Mouse (Mus musculus): Measurements from ENCODE around the gene Ugt1a1. TPM values are rescaled to one million over a fixed set of nuclear protein-coding genes. Genes with fewer than 3 reads are reported as not detected.
A peak's percentile ranks its signal among the peaks of the same experiment; 100 is the strongest.

The Ugt1a1 gene
- polyA plus RNA-seq, 1 experiment from 2014 or later = 0.98 TPM

- POLR2A ChIA-PET = interaction anchor here (1.2 kb wide), 1 partner anchor 22 kb away, joined by 4 read pairs; the partner anchor contains the start of genes Hjurp and Trpm8
- TF ChIP-seq CTCF (IDR thresholded peaks at IDR 0.05) = no peak
- ATAC-seq (no peak), DNase-seq (ENCODE audit: low read depth, low spot score) (no peak)
- in situ Hi-C loops (cut with MboI; ENCODE audit: low pct_unique_long_range_greater_than_20kb) = no loop called here
- no peaks in the 10 kb centered on the region for H3K27me3 ChIP-seq
- CTCF ChIA-PET = interaction anchor here (0.7 to 2.1 kb wide), 5 partner anchors 8 to 32 kb away, joined by 3 to 8 read pairs (median 4); partner anchors contain the start of genes Hjurp and Trpm8
Measured at GRCm38 (mm10) chr1:88255989-88256754, 44.4 kb downstream of the Ugt1a1 start.

- H3K27me3 ChIP-seq = no peaks in the 10 kb centered on the region
- ChIA-PET POLR2A (interaction anchor here (1.2 to 1.6 kb wide), 2 partner anchors 9 to 21 kb away, joined by 3 to 4 read pairs; partner anchors contain the start of genes Hjurp and Trpm8), CTCF (interaction anchor here (1.0 to 2.1 kb wide), 6 partner anchors 9 to 44 kb away, joined by 4 to 8 read pairs (median 5); partner anchors contain the start of genes Hjurp and Trpm8)
- in situ Hi-C loops (cut with MboI; ENCODE audit: low pct_unique_long_range_greater_than_20kb) = no loop called here
- DNase-seq (ENCODE audit: low read depth, low spot score) (peak; percentile 71), ATAC-seq (peak; percentile 18)
- no peak for TF ChIP-seq CTCF (IDR thresholded peaks at IDR 0.05)
Measured at GRCm38 (mm10) chr1:88256886-88257663, 45.3 kb downstream of the Ugt1a1 start.

- in situ Hi-C loops (cut with MboI; ENCODE audit: low pct_unique_long_range_greater_than_20kb) = no loop called here
- CTCF ChIA-PET = interaction anchor here (0.7 to 2.1 kb wide), 7 partner anchors 8 to 46 kb away, joined by 3 to 8 read pairs (median 4); partner anchors contain the start of genes Hjurp, Trpm8 and Ugt1a1
- ATAC-seq = no peak
- no peaks in the 10 kb centered on the region for H3K27me3 ChIP-seq
- POLR2A ChIA-PET = interaction anchor here (0.6 to 1.6 kb wide), 2 partner anchors 8 to 17 kb away, joined by 3 to 4 read pairs; no protein-coding TSS in a partner anchor
- no peak for TF ChIP-seq CTCF (IDR thresholded peaks at IDR 0.05)
- DNase-seq (ENCODE audit: low read depth, low spot score) = no peak
Measured at GRCm38 (mm10) chr1:88257681-88258080, 45.9 kb downstream of the Ugt1a1 start.

DNA sequence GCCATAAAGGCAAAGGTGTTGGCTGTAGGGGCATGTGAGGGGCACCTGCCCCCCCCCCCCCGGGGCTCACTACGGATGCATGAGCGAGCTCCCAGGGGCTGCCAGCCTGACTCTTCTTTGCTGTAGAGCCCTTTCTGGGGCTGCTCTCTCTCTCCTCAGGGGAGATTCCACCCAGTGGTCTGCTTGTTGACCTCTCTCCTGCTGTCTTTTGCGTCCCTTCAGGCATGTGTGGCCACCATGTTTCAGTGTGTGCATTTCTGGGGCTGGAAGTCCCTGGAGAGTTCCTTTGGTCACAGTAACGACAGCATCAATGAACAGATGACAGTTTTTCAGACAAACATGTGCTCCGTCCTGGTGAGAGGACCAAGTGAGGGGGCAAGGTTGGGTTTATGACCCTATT is 46.6 kb downstream of the Ugt1a1 start:
- in situ Hi-C loops (cut with MboI; ENCODE audit: low pct_unique_long_range_greater_than_20kb) = no loop called here
- CTCF ChIA-PET = interaction anchor here (0.7 kb wide), 1 partner anchor 47 kb away, joined by 3 read pairs; the partner anchor contains the start of gene Ugt1a1
- H3K27me3 ChIP-seq = no peaks in the 10 kb centered on the region
- no peak for TF ChIP-seq CTCF (IDR thresholded peaks at IDR 0.05)
- POLR2A ChIA-PET = interaction anchor here (0.6 to 1.6 kb wide), 2 partner anchors 8 to 16 kb away, joined by 3 to 4 read pairs; no protein-coding TSS in a partner anchor
- ATAC-seq (no peak), DNase-seq (ENCODE audit: low read depth, low spot score) (no peak)

DNA sequence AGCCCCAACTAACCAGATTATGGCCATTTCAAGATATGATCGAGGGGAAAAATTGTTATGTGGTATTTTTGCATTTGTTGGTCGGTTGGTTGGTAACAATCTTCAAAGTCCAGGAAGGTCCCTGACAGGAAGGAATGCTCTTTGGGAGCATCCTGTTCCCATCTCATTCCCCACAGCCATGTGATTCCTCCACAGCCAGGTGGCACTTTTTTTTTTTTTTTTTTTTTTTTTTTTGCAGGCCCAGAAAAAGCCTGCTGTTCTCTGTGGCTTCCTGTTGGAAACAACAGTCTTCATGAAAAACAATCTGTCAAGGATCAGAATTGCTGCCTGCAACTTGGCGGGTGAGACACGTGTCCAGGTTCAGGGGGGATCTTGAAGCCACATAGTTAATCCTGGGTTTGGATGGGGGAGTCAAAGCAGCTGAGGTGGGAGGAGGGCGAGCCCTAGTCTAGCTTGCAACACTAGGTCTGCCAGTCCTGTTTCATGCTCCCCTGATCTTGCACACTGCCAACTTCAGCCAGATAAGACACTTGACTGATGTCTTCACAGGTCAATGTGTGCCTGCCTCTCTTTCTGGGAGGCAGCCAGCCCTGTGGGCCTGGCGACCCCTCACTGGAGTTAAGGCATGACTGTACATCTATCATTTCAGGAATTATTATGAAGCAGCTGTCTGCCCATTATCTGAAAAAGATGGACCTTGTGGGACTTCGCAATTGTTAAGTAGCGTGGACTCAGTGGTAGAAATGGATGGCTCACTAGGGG is 47.3 kb downstream of the Ugt1a1 start:
- TF ChIP-seq CTCF (IDR thresholded peaks at IDR 0.05) = no peak
- ATAC-seq (no peak), DNase-seq (ENCODE audit: low read depth, low spot score) (peak; percentile 73)
- CTCF ChIA-PET = no interaction called here
- POLR2A ChIA-PET = no interaction called here
- no peaks in the 10 kb centered on the region for H3K27me3 ChIP-seq
- in situ Hi-C loops (cut with MboI; ENCODE audit: low pct_unique_long_range_greater_than_20kb) = no loop called here

DNA sequence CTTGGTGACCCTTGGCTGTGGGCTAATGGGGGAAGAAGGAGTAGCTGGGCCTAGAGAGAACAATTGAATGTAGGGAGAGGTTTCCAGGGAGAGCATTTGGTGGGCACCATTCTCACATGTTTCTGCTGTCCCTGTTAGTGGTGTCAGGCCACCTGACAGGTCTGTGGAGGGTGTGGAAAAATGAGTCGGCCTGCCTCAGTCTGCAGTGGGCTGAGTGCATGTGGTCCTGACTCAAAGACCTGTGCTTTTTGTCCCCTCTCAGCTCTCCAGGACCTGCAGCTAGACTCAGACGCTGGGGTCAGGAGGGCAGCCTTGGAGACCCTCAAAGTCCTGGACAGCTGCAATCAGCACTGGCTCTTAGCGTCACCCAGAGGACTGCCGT is 47.9 kb downstream of the Ugt1a1 start:
- ATAC-seq = no peak
- POLR2A ChIA-PET = no interaction called here
- CTCF ChIA-PET = no interaction called here

GRCm38 (mm10) chr1:88260114-88260513 is 48.4 kb downstream of the Ugt1a1 start:
- H3K27me3 ChIP-seq = no peaks in the 10 kb centered on the region
- DNase-seq (ENCODE audit: low read depth, low spot score) (no peak), ATAC-seq (no peak)
- CTCF ChIA-PET = no interaction called here
- POLR2A ChIA-PET = no interaction called here
- TF ChIP-seq CTCF (IDR thresholded peaks at IDR 0.05) = no peak
- in situ Hi-C loops (cut with MboI; ENCODE audit: low pct_unique_long_range_greater_than_20kb) = no loop called here

More for the DNA sequence above, 47.9 kb downstream of the Ugt1a1 start:
- no peak for DNase-seq (ENCODE audit: low read depth, low spot score)
- in situ Hi-C loops (cut with MboI; ENCODE audit: low pct_unique_long_range_greater_than_20kb) = no loop called here
- H3K27me3 ChIP-seq = no peaks in the 10 kb centered on the region
- TF ChIP-seq CTCF (IDR thresholded peaks at IDR 0.05) = no peak

DNA sequence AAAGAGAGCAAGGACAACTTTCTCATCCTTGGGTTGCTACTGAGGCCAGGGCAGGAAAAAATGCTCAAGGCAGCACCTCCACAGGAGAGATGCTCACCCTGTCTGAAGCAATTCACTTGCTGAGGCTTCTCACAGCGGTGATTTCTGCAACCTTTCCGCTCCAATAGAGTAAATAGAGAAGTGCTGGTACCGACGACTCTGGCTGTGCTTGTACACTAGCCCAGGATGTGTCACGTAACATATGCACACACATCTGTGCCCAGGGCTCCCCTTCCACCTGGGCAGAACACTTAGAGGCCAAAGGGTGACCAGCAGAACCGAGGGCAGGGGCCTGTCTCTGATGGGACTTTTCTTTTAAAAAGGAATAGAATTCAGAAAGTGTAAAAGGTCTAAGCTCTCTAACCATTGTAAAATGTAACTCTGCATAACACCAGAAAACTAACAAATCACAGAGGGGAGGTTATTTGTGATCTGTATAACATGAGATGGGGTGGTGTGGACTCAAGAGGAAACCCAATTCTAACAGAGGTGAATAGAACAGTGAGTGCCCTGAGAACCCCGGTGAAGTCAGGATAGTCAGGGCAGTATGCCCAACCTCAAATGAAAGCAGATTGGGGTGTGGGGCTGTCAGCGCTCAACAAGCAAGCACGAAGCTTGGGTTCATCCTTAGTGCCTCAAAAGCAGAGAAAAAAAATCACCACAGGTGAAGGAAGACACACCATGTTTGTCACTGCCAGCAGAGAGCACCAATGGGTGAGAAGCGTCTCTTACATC is 49.0 kb downstream of the Ugt1a1 start:
- no peaks in the 10 kb centered on the region for H3K27me3 ChIP-seq
- ChIA-PET CTCF (interaction anchor here (0.8 to 6.8 kb wide), 2 partner anchors 8 to 16 kb away, joined by 3 to 93 read pairs; partner anchors contain the start of genes Hjurp and Trpm8), POLR2A (no interaction called here)
- TF ChIP-seq CTCF (IDR thresholded peaks at IDR 0.05) = no peak
- ATAC-seq (no peak), DNase-seq (ENCODE audit: low read depth, low spot score) (no peak)
- in situ Hi-C loops (cut with MboI; ENCODE audit: low pct_unique_long_range_greater_than_20kb) = no loop called here

- no peak for TF ChIP-seq CTCF (IDR thresholded peaks at IDR 0.05)
- ChIA-PET CTCF (interaction anchor here (0.8 to 6.8 kb wide), 2 partner anchors 8 to 15 kb away, joined by 3 to 93 read pairs; partner anchors contain the start of genes Hjurp and Trpm8), POLR2A (interaction anchor here (0.9 to 1.2 kb wide), 2 partner anchors 13 to 15 kb away, joined by 3 to 7 read pairs; no protein-coding TSS in a partner anchor)
- ATAC-seq (no peak), DNase-seq (ENCODE audit: low read depth, low spot score) (no peak)
- in situ Hi-C loops (cut with MboI; ENCODE audit: low pct_unique_long_range_greater_than_20kb) = no loop called here
- H3K27me3 ChIP-seq = no peaks in the 10 kb centered on the region
Measured at GRCm38 (mm10) chr1:88261706-88262105, 49.9 kb downstream of the Ugt1a1 start.
